ENCODE assay signal across 24 mouse cellular contexts in genomic region chr5:31655688-31656190, GRCm38 (mm10). TPM values are rescaled to one million over a fixed set of nuclear protein-coding genes. Genes with fewer than 3 reads are reported as not detected.
A peak's percentile ranks its signal among the peaks of the same experiment; 100 is the strongest.
DNase-seq lines count a peak whose midpoint lies in the region; ATAC-seq lines count a peak whose summit lies in the region.
"Had no signal": no experiment of that assay in that cellular context is flagged by ENCODE, and none has a peak within 500 bp of the region (broad histone marks: within the 10 kb centered on the region; RNA-seq: fewer than 3 reads in every experiment).

No protein-coding gene starts in this region.

- no peak overlapping the region for H3K27ac ChIP-seq in heart, embryonic 12.5 days (ENCODE audit: poor library complexity, severe bottlenecking)
- no peak overlapping the region for H3K27ac ChIP-seq in forebrain, embryonic 11.5 days (ENCODE audit: low read depth, low read length)
- H3K27ac ChIP-seq: embryonic facial prominence, embryonic 13.5 days; embryonic facial prominence, embryonic 15.5 days; forebrain, embryonic 12.5 days had no signal

- peaks cover 7% of the 10 kb centered on the region for H3K9me3 ChIP-seq in heart, embryonic 12.5 days (replicated peaks)
- no peaks in the 10 kb centered on the region for H3K9me3 ChIP-seq in forebrain, embryonic 11.5 days (ENCODE audit: control insufficient read depth, low read length)
- H3K9me3 ChIP-seq: embryonic facial prominence, embryonic 13.5 days; embryonic facial prominence, embryonic 15.5 days had no signal

- DNase-seq in adrenal gland, postnatal 10 days: peak; percentile 25
- DNase-seq in adrenal gland, postnatal 36 days: no peak
- DNase-seq in heart, adult 11 months: peak; percentile 2
- DNase-seq in MN1 (ENCODE audit: low spot score): peak; percentile 51
- peak; percentile 91 for DNase-seq in fat pad, adult 2 months (ENCODE audit: extremely low read depth, low read depth, low spot score)
- DNase-seq in forebrain, embryonic 11.5 days (ENCODE audit: low spot score): no peak
- no peak for DNase-seq in spleen, postnatal 36 days (ENCODE audit: low spot score in 2 of 2)
- DNase-seq: adrenal gland, adult 8-10 months; B cell, adult 2 months; cerebellum, adult 11-12 months; cerebellum, adult 2 months; cerebellum, adult 9-10 months; cerebellum, postnatal 10 days; cerebellum, postnatal 25 days; embryo, embryonic 11 days had no signal

- H3K36me3 ChIP-seq in heart, embryonic 12.5 days: no peaks in the 10 kb centered on the region
- H3K36me3 ChIP-seq in forebrain, embryonic 11.5 days (ENCODE audit: control insufficient read depth, insufficient read depth, low read length): no peaks in the 10 kb centered on the region
- H3K36me3 ChIP-seq: embryonic facial prominence, embryonic 13.5 days; embryonic facial prominence, embryonic 15.5 days; forebrain, embryonic 12.5 days had no signal

- no peaks in the 10 kb centered on the region for H3K27me3 ChIP-seq in heart, embryonic 12.5 days (replicated peaks)
- no peaks in the 10 kb centered on the region for H3K27me3 ChIP-seq in forebrain, embryonic 11.5 days (ENCODE audit: control insufficient read depth, insufficient read depth, low read length)
- H3K27me3 ChIP-seq: CH12.LX; embryonic facial prominence, embryonic 13.5 days; embryonic facial prominence, embryonic 15.5 days; forebrain, embryonic 12.5 days had no signal

- no peak overlapping the region for H3K4me3 ChIP-seq in heart, embryonic 12.5 days
- no peak overlapping the region for H3K4me3 ChIP-seq in forebrain, embryonic 11.5 days (ENCODE audit: low read depth, low read length)
- H3K4me3 ChIP-seq: embryonic facial prominence, embryonic 13.5 days; embryonic facial prominence, embryonic 15.5 days; erythroblast, embryonic 14.5 days; forebrain, embryonic 12.5 days had no signal

- no peak for ATAC-seq in heart, embryonic 12.5 days (ENCODE audit: insufficient number of reproducible peaks, low FRiP score)
- ATAC-seq in forebrain, embryonic 11.5 days (replicated peaks; ENCODE audit: low FRiP score): no peak
- ATAC-seq: CD4-positive, CD25-positive, alpha-beta regulatory T cell, adult 4 months; forebrain, embryonic 14.5 days; forebrain, embryonic 16.5 days had no signal

- H3K9ac ChIP-seq in heart, embryonic 12.5 days: no peak overlapping the region
- no peak overlapping the region for H3K9ac ChIP-seq in forebrain, embryonic 11.5 days (ENCODE audit: low read length)
- H3K9ac ChIP-seq: embryonic facial prominence, embryonic 13.5 days; embryonic facial prominence, embryonic 15.5 days; forebrain, embryonic 12.5 days had no signal

- no peaks in the 10 kb centered on the region for H3K4me1 ChIP-seq in heart, embryonic 12.5 days (replicated peaks)
- H3K4me1 ChIP-seq in forebrain, embryonic 11.5 days (replicated peaks; ENCODE audit: control insufficient read depth, insufficient read depth, low read length): no peaks in the 10 kb centered on the region
- H3K4me1 ChIP-seq: embryonic facial prominence, embryonic 13.5 days; embryonic facial prominence, embryonic 15.5 days; forebrain, embryonic 12.5 days had no signal

- 71% methylated on average over 1 of the region's 1 CpGs for WGBS in heart, embryonic 12.5 days
- WGBS in forebrain, embryonic 11.5 days: 82% methylated on average over 1 of the region's 1 CpGs

- no peak overlapping the region for H3K4me2 ChIP-seq in heart, embryonic 12.5 days
- no peak overlapping the region for H3K4me2 ChIP-seq in forebrain, embryonic 11.5 days (ENCODE audit: low read depth, low read length, severe bottlenecking)
- H3K4me2 ChIP-seq: embryonic facial prominence, embryonic 13.5 days; embryonic facial prominence, embryonic 15.5 days; forebrain, embryonic 12.5 days had no signal

RNA-seq across cellular contexts. Expression of gene Rbks, which starts 41.7 kb away (rescaled TPM):
- 10 to 100 TPM in 1 of 2 experiments, 1 to 10 TPM in 1; 9.6 to 13.4 TPM for total RNA-seq in adrenal gland, postnatal 10 days (2021)
- 10 to 100 TPM in 1 of 2 experiments, 1 to 10 TPM in 1; 6.6 to 16.7 TPM for total RNA-seq in adrenal gland, postnatal 36 days (2021)
- 3.3 and 4.9 TPM in 2 replicates for polyA plus RNA-seq in heart, embryonic 12.5 days (2016; fragmentation: Nextera tagmentation; extraction: Ambion mirVana)
- 3.2 and 3.4 TPM in 2 replicates for polyA plus RNA-seq in forebrain, embryonic 11.5 days (2014; fragmentation: Nextera tagmentation; extraction: Ambion mirVana)

RNA-seq across cellular contexts. Expression of gene Babam2, which starts 41.7 kb away (rescaled TPM):
- 10 to 100 TPM; 55.8 to 84.3 TPM for total RNA-seq in adrenal gland, postnatal 10 days (2021)
- 100 to 1,000 TPM in 1 of 2 experiments, 10 to 100 TPM in 1; 85.1 to 146 TPM for total RNA-seq in adrenal gland, postnatal 36 days (2021)
- 45.6 and 49.4 TPM in 2 replicates for polyA plus RNA-seq in heart, embryonic 12.5 days (2016; fragmentation: Nextera tagmentation; extraction: Ambion mirVana)
- 38.9 and 39.1 TPM in 2 replicates for polyA plus RNA-seq in forebrain, embryonic 11.5 days (2014; fragmentation: Nextera tagmentation; extraction: Ambion mirVana)

RNA-seq across cellular contexts. Expression of gene Mrpl33, which starts 59.0 kb away (rescaled TPM):
- total RNA-seq in adrenal gland, postnatal 10 days (2021): 100 to 1,000 TPM; 282 to 285 TPM
- 100 to 1,000 TPM; 292 to 420 TPM for total RNA-seq in adrenal gland, postnatal 36 days (2021)
- polyA plus RNA-seq in heart, embryonic 12.5 days (2016; fragmentation: Nextera tagmentation; extraction: Ambion mirVana): 372 TPM in 2 replicates
- polyA plus RNA-seq in forebrain, embryonic 11.5 days (2014; fragmentation: Nextera tagmentation; extraction: Ambion mirVana): 201 and 224 TPM in 2 replicates

Comparison
In these comparisons a context has a peak if more than half of its experiments do, and no peak if none do; other contexts are left out.
1. DNase-seq: peak in adrenal gland, postnatal 10 days (single experiment), heart, adult 11 months (single experiment), MN1 (single experiment) and fat pad, adult 2 months (single experiment); none in adrenal gland, postnatal 36 days (0 of 2), forebrain, embryonic 11.5 days (single experiment) and spleen, postnatal 36 days (0 of 2).